Mouse (Mus musculus) stomach, embryonic 14.5 days (tissue): ENCODE results near the gene Cdc26. TPM values are rescaled to one million over a fixed set of nuclear protein-coding genes. Genes with fewer than 3 reads are reported as not detected.

Experiments
- ATAC-seq: fragments of 200-750 bp; cut with Nextera tagmentation; 2 replicates; pipeline ENCODE4 v1.8.0; 2017; ENCODE audit warnings: low read depth, moderate TSS enrichment; ENCODE audit not compliant: insufficient number of reproducible peaks, insufficient read depth, low FRiP score
- H3K27ac ChIP-seq: fragments of 300-500 bp; sonication (generic); 2 replicates; pipeline ENCODE4 v1.5.1; 2014; ENCODE audit warnings: mild to moderate bottlenecking, low read length, moderate library complexity, mixed read lengths
- H3K27me3 ChIP-seq: fragments of 300-500 bp; sonication (generic); 2 replicates; pipeline ENCODE4 v1.6.1; 2014; ENCODE audit warnings: low read length, control low read depth, mixed read lengths; ENCODE audit not compliant: control insufficient read depth, insufficient read depth
- H3K36me3 ChIP-seq: fragments of 300-500 bp; sonication (generic); 2 replicates; pipeline ENCODE4 v1.6.1; 2014; ENCODE audit warnings: mild to moderate bottlenecking, control low read depth, low read length, moderate library complexity, mixed read lengths; ENCODE audit not compliant: control insufficient read depth, insufficient read depth
- H3K4me1 ChIP-seq: fragments of 300-500 bp; sonication (generic); 2 replicates; pipeline ENCODE4 v1.6.1; 2014; ENCODE audit warnings: low read length, control low read depth, mixed read lengths; ENCODE audit not compliant: control insufficient read depth, insufficient read depth
- H3K4me2 ChIP-seq: fragments of 300-500 bp; sonication (generic); replicated peaks from 2 replicates; pipeline ENCODE4 v1.6.1; 2014; ENCODE audit warnings: low read depth, low read length, control low read depth
- H3K4me3 ChIP-seq: fragments of 300-500 bp; sonication (generic); 2 replicates; pipeline ENCODE4 v1.5.1; 2014; ENCODE audit warnings: low read depth, low read length, control low read depth
- H3K9ac ChIP-seq: fragments of 300-500 bp; sonication (generic); replicated peaks from 2 replicates; pipeline ENCODE4 v1.6.1; 2014; ENCODE audit warnings: low read depth, mild to moderate bottlenecking, control low read depth, low read length, moderate library complexity, mixed read lengths
- H3K9me3 ChIP-seq: fragments of 300-500 bp; sonication (generic); 2 replicates; pipeline ENCODE4 v1.6.1; 2016; ENCODE audit warnings: low read depth, low read length, control low read depth; ENCODE audit not compliant: control insufficient read depth
- WGBS: fragments of 180-500 bp; shearing (Covaris S2); extraction: QIAGEN DNeasy Blood & Tissue Kit; methylation state at CpG from one replicate; pipeline ENCODE4 v1.1.7; 2014; 5-methylcytosine and 5-hydroxymethylcytosine counted together
- polyA plus RNA-seq: library from polyadenylated mRNA; unstranded; fragments of >200 nt; fragmentation: Nextera tagmentation; extraction: Ambion mirVana; gene quantifications from 2 replicates; pipeline ENCODE4 v1.2.1, GENCODE M21; 2014

Gene Cdc26
- polyA plus RNA-seq, 1 experiment from 2014 or later = 186 TPM

GRCm38 (mm10) chr4:62376123-62376522 is 32.3 kb downstream of the Cdc26 start:
- Histone ChIP-seq H3K4me3 (no peak overlapping the region), H3K27me3 (no peaks in the 10 kb centered on the region), H3K4me2 (no peak overlapping the region), H3K27ac (no peak overlapping the region), H3K9ac (no peak overlapping the region), H3K9me3 (no peaks in the 10 kb centered on the region), H3K36me3 (no peaks in the 10 kb centered on the region), H3K4me1 (0 out of 2 replicates have a peak, but pooled peaks cover 2% of the 10 kb centered on the region)
- no peak for ATAC-seq
- 87% methylated on average over 2 of the region's 2 CpGs for WGBS

DNA sequence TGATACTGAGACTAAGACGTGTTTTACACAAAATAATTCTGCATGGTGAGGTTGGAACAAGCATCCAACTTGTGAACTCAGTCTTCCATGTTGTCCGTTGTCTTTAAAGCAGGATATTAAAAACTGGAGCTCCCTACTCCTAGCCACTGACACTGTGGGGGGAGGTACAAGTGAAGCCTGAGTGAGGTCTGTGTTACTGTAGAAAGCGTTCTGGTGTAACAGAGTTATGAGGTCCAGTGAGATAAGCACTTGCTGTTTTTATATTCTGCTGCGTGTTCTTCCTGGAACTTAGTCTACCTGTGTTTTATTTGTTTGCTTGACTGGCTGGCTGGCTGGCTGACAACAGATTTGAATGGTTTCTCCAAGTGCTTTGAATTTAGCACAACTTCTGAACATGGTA is 34.1 kb downstream of the Cdc26 start:
- H3K4me3 ChIP-seq = no peak overlapping the region
- no peaks in the 10 kb centered on the region for H3K36me3 ChIP-seq
- 64% methylated on average over 4 of the region's 4 CpGs for WGBS
- H3K27ac ChIP-seq = no peak overlapping the region
- H3K4me1 ChIP-seq = 0 out of 2 replicates have a peak, but pooled peaks cover 2% of the 10 kb centered on the region
- no peak overlapping the region for H3K4me2 ChIP-seq
- no peak for ATAC-seq
- H3K9ac ChIP-seq = no peak overlapping the region
- H3K9me3 ChIP-seq = no peaks in the 10 kb centered on the region
- H3K27me3 ChIP-seq = no peaks in the 10 kb centered on the region

GRCm38 (mm10) chr4:62373668-62374067 is 34.8 kb downstream of the Cdc26 start:
- no peak overlapping the region for H3K4me3 ChIP-seq
- H3K36me3 ChIP-seq = no peaks in the 10 kb centered on the region
- H3K27me3 ChIP-seq = no peaks in the 10 kb centered on the region
- H3K4me2 ChIP-seq = no peak overlapping the region
- no peak overlapping the region for H3K27ac ChIP-seq
- ATAC-seq = no peak
- 0 out of 2 replicates have a peak, but pooled peaks cover 2% of the 10 kb centered on the region for H3K4me1 ChIP-seq
- no peak overlapping the region for H3K9ac ChIP-seq
- H3K9me3 ChIP-seq = no peaks in the 10 kb centered on the region
- WGBS = 49% methylated on average over 7 of the region's 7 CpGs

DNA sequence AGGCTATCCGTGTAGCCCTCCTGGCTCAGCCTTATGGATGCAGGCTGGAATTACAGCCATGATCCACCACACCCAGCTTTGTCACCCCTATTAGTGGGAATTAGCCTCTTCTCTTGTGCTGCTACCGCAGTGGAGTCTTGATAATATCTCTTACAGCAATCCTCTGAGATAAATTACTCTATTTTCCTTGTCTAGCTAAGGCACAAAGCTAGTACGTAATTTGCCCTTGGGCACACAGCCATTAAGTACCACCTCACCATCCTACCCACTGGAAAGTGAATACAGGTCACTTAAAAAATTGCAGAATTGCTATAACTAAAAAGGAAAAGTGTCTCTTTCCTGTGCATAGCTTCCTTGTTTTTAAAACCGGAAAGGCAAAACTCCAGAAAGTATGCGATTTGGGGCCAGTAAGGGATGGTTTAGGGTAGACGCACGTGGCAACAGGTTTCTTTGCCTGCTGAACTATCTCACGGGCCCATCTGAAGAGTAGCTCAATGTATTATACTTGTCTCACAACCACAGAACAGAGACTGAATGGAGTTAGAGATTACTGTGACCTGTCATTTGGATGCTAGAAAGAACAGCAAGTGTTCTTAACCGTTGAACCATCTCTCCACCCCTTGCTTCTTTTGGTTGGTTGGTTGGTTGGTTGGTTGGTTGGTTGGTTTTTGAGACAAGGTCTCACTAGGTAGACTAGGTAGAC is 35.5 kb downstream of the Cdc26 start:
- Histone ChIP-seq H3K9me3 (no peaks in the 10 kb centered on the region), H3K27me3 (no peaks in the 10 kb centered on the region), H3K9ac (no peak overlapping the region), H3K4me2 (no peak overlapping the region), H3K36me3 (no peaks in the 10 kb centered on the region), H3K4me1 (0 out of 2 replicates have a peak, but pooled peaks cover 2% of the 10 kb centered on the region), H3K4me3 (no peak overlapping the region), H3K27ac (no peak overlapping the region)
- 83% methylated on average over 9 of the region's 9 CpGs for WGBS
- no peak for ATAC-seq

DNA sequence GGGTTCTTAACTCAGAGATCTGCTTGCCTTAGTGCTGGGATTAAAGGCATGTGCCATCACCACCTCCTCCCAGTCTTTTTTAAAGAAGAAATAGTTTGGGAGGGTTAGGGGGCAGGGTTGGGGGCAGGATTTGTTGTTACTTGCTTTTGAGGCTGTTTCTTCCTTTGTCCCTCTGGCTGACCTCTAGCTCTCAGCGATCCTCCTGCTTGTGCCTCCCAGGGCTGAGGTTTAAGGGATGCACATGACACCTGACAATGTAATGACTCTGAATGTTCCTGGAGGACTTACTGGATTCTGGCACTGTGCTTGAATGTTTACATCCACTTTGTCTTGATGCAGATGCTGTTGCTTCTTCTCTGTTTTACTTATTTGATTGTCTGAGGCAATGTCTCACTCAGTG is 36.0 kb downstream of the Cdc26 start:
- 0 out of 2 replicates have a peak, but pooled peaks cover 2% of the 10 kb centered on the region for H3K4me1 ChIP-seq
- H3K27me3 ChIP-seq = no peaks in the 10 kb centered on the region
- H3K36me3 ChIP-seq = no peaks in the 10 kb centered on the region
- H3K27ac ChIP-seq = no peak overlapping the region
- no peak for ATAC-seq
- H3K9ac ChIP-seq = no peak overlapping the region
- whole genome bisulfite sequencing = 40% methylated on average over 1 of the region's 1 CpGs
- H3K4me3 ChIP-seq = no peak overlapping the region
- H3K9me3 ChIP-seq = no peaks in the 10 kb centered on the region
- no peak overlapping the region for H3K4me2 ChIP-seq

- no peaks in the 10 kb centered on the region for H3K9me3 ChIP-seq
- H3K4me3 ChIP-seq = no peak overlapping the region
- no peaks in the 10 kb centered on the region for H3K27me3 ChIP-seq
- H3K27ac ChIP-seq = no peak overlapping the region
- no peak for ATAC-seq
- H3K36me3 ChIP-seq = no peaks in the 10 kb centered on the region
- WGBS = 64% methylated on average over 3 of the region's 3 CpGs
- H3K4me2 ChIP-seq = no peak overlapping the region
- no peak overlapping the region for H3K9ac ChIP-seq
- H3K4me1 ChIP-seq = 0 out of 2 replicates have a peak, but pooled peaks cover 3% of the 10 kb centered on the region
Measured at GRCm38 (mm10) chr4:62369091-62369490, 39.4 kb downstream of the Cdc26 start.

- Histone ChIP-seq H3K9ac (no peak overlapping the region), H3K4me2 (no peak overlapping the region), H3K27ac (no peak overlapping the region), H3K36me3 (no peaks in the 10 kb centered on the region), H3K9me3 (no peaks in the 10 kb centered on the region), H3K4me1 (0 out of 2 replicates have a peak, but pooled peaks cover 3% of the 10 kb centered on the region), H3K4me3 (no peak overlapping the region), H3K27me3 (no peaks in the 10 kb centered on the region)
- no peak for ATAC-seq
- WGBS = 88% methylated on average over 6 of the region's 6 CpGs
Measured at GRCm38 (mm10) chr4:62367586-62367985, 40.9 kb downstream of the Cdc26 start.

DNA sequence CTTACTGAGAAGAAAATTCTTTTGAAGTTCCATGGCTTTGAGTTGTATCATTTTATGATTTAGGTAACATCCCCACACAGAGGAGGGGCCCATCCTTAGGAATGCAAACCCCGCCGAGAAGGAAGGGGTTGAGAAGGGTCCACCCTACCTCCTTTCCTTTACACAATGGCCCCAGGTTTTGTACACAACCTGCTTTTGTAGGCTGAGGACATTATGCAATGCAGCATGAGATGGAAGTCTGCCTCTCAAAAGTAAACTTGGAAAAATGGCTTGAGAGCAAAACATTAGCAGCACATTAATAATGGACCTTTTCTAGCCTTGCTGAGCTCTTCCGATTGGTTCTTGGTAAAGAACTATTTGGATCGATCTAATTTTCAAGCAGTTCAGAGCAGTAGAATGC is 42.2 kb downstream of the Cdc26 start:
- Histone ChIP-seq H3K27me3 (no peaks in the 10 kb centered on the region), H3K9me3 (no peaks in the 10 kb centered on the region), H3K9ac (no peak overlapping the region), H3K36me3 (no peaks in the 10 kb centered on the region), H3K4me1 (peaks cover 6% of the 10 kb centered on the region), H3K4me3 (no peak overlapping the region), H3K27ac (no peak overlapping the region), H3K4me2 (no peak overlapping the region)
- 63% methylated on average over 4 of the region's 4 CpGs for WGBS
- ATAC-seq = no peak

- Histone ChIP-seq H3K9ac (no peak overlapping the region), H3K27ac (no peak overlapping the region), H3K4me3 (no peak overlapping the region), H3K36me3 (no peaks in the 10 kb centered on the region), H3K9me3 (no peaks in the 10 kb centered on the region), H3K4me1 (peaks cover 10% of the 10 kb centered on the region), H3K27me3 (no peaks in the 10 kb centered on the region), H3K4me2 (no peak overlapping the region)
- WGBS = 57% methylated on average over 8 of the region's 8 CpGs
- no peak for ATAC-seq
Measured at GRCm38 (mm10) chr4:62364299-62364698, 44.1 kb downstream of the Cdc26 start.
